Mouse (Mus musculus): ENCODE data around the gene Gm11060. TPM values are rescaled to one million over a fixed set of nuclear protein-coding genes. Genes with fewer than 3 reads are reported as not detected.

Gm11060 gene
- polyA plus RNA-seq, 1 experiment = not detected

DNA sequence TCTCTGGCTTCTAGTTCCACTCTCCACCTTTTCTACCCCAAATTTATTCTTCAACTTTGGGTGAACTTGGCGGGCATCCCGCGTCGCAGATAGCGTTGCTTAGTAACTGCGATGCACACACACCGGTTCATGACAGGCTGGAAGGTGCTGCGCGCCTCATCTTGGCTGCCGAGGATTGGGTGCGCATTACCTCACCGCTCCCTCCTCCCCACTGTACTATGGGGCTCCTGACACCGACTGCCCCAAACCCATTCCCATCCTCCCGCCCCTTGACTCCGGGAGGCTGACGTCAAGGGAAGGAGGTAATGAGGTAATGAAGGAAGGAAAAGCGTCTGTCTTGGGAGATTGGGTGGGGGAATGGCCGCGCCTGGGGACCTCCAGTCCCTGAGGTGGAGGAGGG lies 42.5 kb downstream of the Gm11060 start:
- DNase-seq (ENCODE audit: extremely low spot score in 1 of 2, low spot score in 1 of 2) = no peak

DNA sequence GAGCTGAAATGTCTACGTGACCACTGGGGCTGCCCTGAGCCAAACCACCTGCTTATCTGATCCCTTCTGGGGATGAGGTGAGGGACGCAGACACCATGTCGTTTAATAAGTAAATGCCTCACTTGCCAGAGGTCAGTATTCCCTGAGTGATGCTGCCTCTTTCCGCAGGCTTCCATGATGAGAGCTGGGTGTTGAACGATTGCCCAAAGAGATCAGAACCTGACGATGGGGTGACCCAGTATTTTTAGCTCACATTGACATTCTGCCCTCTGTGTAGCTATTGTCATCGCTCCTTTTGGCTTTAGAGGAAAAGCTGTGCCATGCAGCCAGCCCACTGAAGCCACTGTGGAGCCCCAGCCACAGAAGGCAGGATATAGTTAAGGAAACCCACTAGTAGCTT lies 47.7 kb downstream of the Gm11060 start:
- DNase-seq (ENCODE audit: extremely low spot score in 1 of 2, low spot score in 1 of 2) = no peak

DNA sequence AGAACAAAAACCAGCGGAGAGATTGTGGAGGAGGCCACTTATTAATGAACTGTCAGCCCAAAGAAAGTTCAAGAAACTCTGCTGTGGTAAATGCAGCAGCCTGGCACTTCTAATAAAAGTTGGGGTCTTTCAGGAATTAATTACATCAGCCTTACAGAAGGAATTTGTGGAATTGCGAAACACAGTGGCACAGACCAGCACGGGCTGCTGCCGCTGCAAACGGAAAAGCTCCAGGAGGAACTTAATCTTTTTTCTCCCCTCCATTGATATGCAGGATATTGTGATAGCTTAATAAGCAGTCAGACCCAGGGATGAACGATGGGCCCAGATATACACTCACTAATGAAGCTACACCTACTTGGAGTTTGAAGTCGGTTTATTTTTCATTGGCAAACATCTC lies 49.6 kb downstream of the Gm11060 start:
- no peak for DNase-seq (ENCODE audit: extremely low spot score in 1 of 2, low spot score in 1 of 2)

Other genes starting within 250 kb of the Gm11060 start
- gene Prrg4, start 242.1 kb upstream of the Gm11060 start, polyA plus RNA-seq (2012; rRNA removed) = 0.13 and 0.16 TPM in 2 replicates
- 3.2 and 5.3 TPM in 2 replicates for gene Ccdc73, start 224.2 kb upstream of the Gm11060 start, polyA plus RNA-seq (2012; rRNA removed)
- 82.4 and 94.3 TPM in 2 replicates for gene Eif3m, start 74.9 kb upstream of the Gm11060 start, polyA plus RNA-seq (2012; rRNA removed)
- gene Wt1, start 34.5 kb downstream of the Gm11060 start, polyA plus RNA-seq (2012; rRNA removed) = 0.20 and 0.34 TPM in 2 replicates
- gene Them7, start 132.3 kb downstream of the Gm11060 start, polyA plus RNA-seq (2012; rRNA removed) = not detected in 2 replicates